In genomic region chr6:8178397-8178941, GRCm38 (mm10) we compare ENCODE assay signal across 7 mouse cellular contexts. TPM values are rescaled to one million over a fixed set of nuclear protein-coding genes. Genes with fewer than 3 reads are reported as not detected.
DNase-seq lines count a peak whose midpoint lies in the region; ATAC-seq and TF ChIP-seq lines count a peak whose summit lies in the region.

No protein-coding gene starts in this region.

- no peaks in the 10 kb centered on the region for H3K36me3 ChIP-seq in forebrain, embryonic 15.5 days
- H3K36me3 ChIP-seq in intestine, embryonic 15.5 days, result no peaks in the 10 kb centered on the region
- H3K36me3 ChIP-seq in midbrain, embryonic 16.5 days (ENCODE audit: control insufficient read depth, insufficient read depth, low read length), result no peaks in the 10 kb centered on the region
- no peaks in the 10 kb centered on the region for H3K36me3 ChIP-seq in liver, embryonic 11.5 days (ENCODE audit: control insufficient read depth, insufficient read depth, low read length)
- no peaks in the 10 kb centered on the region for H3K36me3 ChIP-seq in liver, postnatal 0 days (replicated peaks; ENCODE audit: insufficient read depth, low read length)

- H3K4me1 ChIP-seq in forebrain, embryonic 15.5 days, result peaks cover 11% of the 10 kb centered on the region
- H3K4me1 ChIP-seq in intestine, embryonic 15.5 days (replicated peaks), result no peaks in the 10 kb centered on the region
- H3K4me1 ChIP-seq in midbrain, embryonic 16.5 days (ENCODE audit: control insufficient read depth, insufficient read depth, low read length), result peaks cover 14% of the 10 kb centered on the region
- no peaks in the 10 kb centered on the region for H3K4me1 ChIP-seq in liver, embryonic 11.5 days (replicated peaks; ENCODE audit: control insufficient read depth, insufficient read depth, low read length)
- no peaks in the 10 kb centered on the region for H3K4me1 ChIP-seq in liver, postnatal 0 days (ENCODE audit: insufficient read depth)

- no peaks in the 10 kb centered on the region for H3K9me3 ChIP-seq in forebrain, embryonic 15.5 days
- H3K9me3 ChIP-seq in intestine, embryonic 15.5 days, result no peaks in the 10 kb centered on the region
- H3K9me3 ChIP-seq in midbrain, embryonic 16.5 days (replicated peaks; ENCODE audit: control insufficient read depth, low read length, poor library complexity, severe bottlenecking), result no peaks in the 10 kb centered on the region
- no peaks in the 10 kb centered on the region for H3K9me3 ChIP-seq in liver, embryonic 11.5 days (ENCODE audit: control insufficient read depth, low read length)
- no peaks in the 10 kb centered on the region for H3K9me3 ChIP-seq in liver, postnatal 0 days (ENCODE audit: low read length)

- peak overlapping the region; percentile 34 for H3K4me2 ChIP-seq in forebrain, embryonic 15.5 days (replicated peaks)
- H3K4me2 ChIP-seq in intestine, embryonic 15.5 days (replicated peaks), result 0 out of 2 replicates have a peak overlapping the region, but pooled peaks have one; percentile 9
- peak overlapping the region; percentile 55 for H3K4me2 ChIP-seq in midbrain, embryonic 16.5 days (ENCODE audit: low read length)
- H3K4me2 ChIP-seq in liver, embryonic 11.5 days, result no peak overlapping the region
- H3K4me2 ChIP-seq in liver, postnatal 0 days (ENCODE audit: low read depth, low read length), result no peak overlapping the region

- peak overlapping the region; percentile 54 for H3K27ac ChIP-seq in forebrain, embryonic 15.5 days (replicated peaks)
- no peak overlapping the region for H3K27ac ChIP-seq in intestine, embryonic 15.5 days
- peak overlapping the region; percentile 66 for H3K27ac ChIP-seq in midbrain, embryonic 16.5 days (ENCODE audit: low read length)
- H3K27ac ChIP-seq in liver, embryonic 11.5 days (ENCODE audit: low read depth, low read length), result no peak overlapping the region
- no peak overlapping the region for H3K27ac ChIP-seq in liver, postnatal 0 days (ENCODE audit: low read depth)

- peak; percentile 69 for ATAC-seq in forebrain, embryonic 15.5 days (replicated peaks)
- ATAC-seq in intestine, embryonic 15.5 days, result no peak
- ATAC-seq in midbrain, embryonic 16.5 days, result peak; percentile 73
- no peak for ATAC-seq in liver, embryonic 11.5 days (replicated peaks; ENCODE audit: low FRiP score)
- no peak for ATAC-seq in liver, postnatal 0 days

- H3K4me3 ChIP-seq in forebrain, embryonic 15.5 days, result peak overlapping the region; percentile 13; the same call in 1 of the 2 replicates
- no peak overlapping the region for H3K4me3 ChIP-seq in intestine, embryonic 15.5 days (replicated peaks)
- peak overlapping the region; percentile 26 for H3K4me3 ChIP-seq in midbrain, embryonic 16.5 days (ENCODE audit: low read depth, low read length)
- no peak overlapping the region for H3K4me3 ChIP-seq in liver, embryonic 11.5 days (ENCODE audit: low read depth, low read length)
- H3K4me3 ChIP-seq in liver, postnatal 0 days (ENCODE audit: low read depth, low read length), result no peak overlapping the region

- TF ChIP-seq EP300 in liver, postnatal 0 days (IDR thresholded peaks at IDR 0.05; ENCODE audit: low read depth), result no peak

- DNase-seq in brain, adult 2 months (ENCODE audit: low read depth, low spot score), result peak; percentile 73
- DNase-seq in cerebellum, adult 11-12 months, result peak; percentile 22
- no peak for DNase-seq in liver, embryonic 11.5 days (ENCODE audit: low spot score)
- no peak for DNase-seq in liver, postnatal 0 days

- WGBS in forebrain, embryonic 15.5 days, result 4% methylated on average over 10 of the region's 10 CpGs
- 31% methylated on average over 10 of the region's 10 CpGs for WGBS in intestine, embryonic 15.5 days
- 3% methylated on average over 10 of the region's 10 CpGs for WGBS in midbrain, embryonic 16.5 days
- WGBS in liver, embryonic 11.5 days, result 58% methylated on average over 10 of the region's 10 CpGs
- WGBS in liver, postnatal 0 days (ENCODE audit: insufficient replicate concordance), result 41% methylated on average over 10 of the region's 10 CpGs

- TF ChIP-seq CTCF in liver, postnatal 0 days (IDR thresholded peaks at IDR 0.05; ENCODE audit: low read depth), result no peak

- no peaks in the 10 kb centered on the region for H3K27me3 ChIP-seq in forebrain, embryonic 15.5 days
- H3K27me3 ChIP-seq in intestine, embryonic 15.5 days (replicated peaks), result no peaks in the 10 kb centered on the region
- H3K27me3 ChIP-seq in midbrain, embryonic 16.5 days (ENCODE audit: control insufficient read depth, insufficient read depth, low read depth, low read length), result no peaks in the 10 kb centered on the region
- no peaks in the 10 kb centered on the region for H3K27me3 ChIP-seq in liver, embryonic 11.5 days (replicated peaks; ENCODE audit: control insufficient read depth, insufficient read depth, low read length)
- no peaks in the 10 kb centered on the region for H3K27me3 ChIP-seq in liver, postnatal 0 days (ENCODE audit: insufficient read depth, low read length)

- H3K9ac ChIP-seq in forebrain, embryonic 15.5 days (replicated peaks), result peak overlapping the region; percentile 16; the same call in 1 of the 2 replicates
- no peak overlapping the region for H3K9ac ChIP-seq in intestine, embryonic 15.5 days
- H3K9ac ChIP-seq in midbrain, embryonic 16.5 days (ENCODE audit: low read depth, low read length), result peak overlapping the region; percentile 18
- no peak overlapping the region for H3K9ac ChIP-seq in liver, embryonic 11.5 days (ENCODE audit: low read depth, low read length)
- H3K9ac ChIP-seq in liver, postnatal 0 days (replicated peaks), result no peak overlapping the region

RNA-seq across cellular contexts. Expression of gene Col28a1, which starts 13.9 kb away (rescaled TPM):
- polyA plus RNA-seq in forebrain, embryonic 15.5 days (2015; fragmentation: Nextera tagmentation; extraction: Ambion mirVana), result 0.38 and 0.61 TPM in 2 replicates
- 2.6 and 3.0 TPM in 2 replicates for polyA plus RNA-seq in intestine, embryonic 15.5 days (2015; fragmentation: Nextera tagmentation; extraction: Ambion mirVana)
- 0.71 and 0.98 TPM in 2 replicates for polyA plus RNA-seq in midbrain, embryonic 16.5 days (2015; fragmentation: Nextera tagmentation; extraction: Ambion mirVana)
- polyA plus RNA-seq in liver, embryonic 11.5 days (2014; fragmentation: Nextera tagmentation; extraction: Ambion mirVana), result not detected in 2 replicates
- polyA plus RNA-seq in liver, postnatal 0 days (2015; fragmentation: Nextera tagmentation; extraction: Ambion mirVana), result 0.02 and 0.05 TPM in 2 replicates

RNA-seq across cellular contexts. Expression of gene Mios, which starts 30.6 kb away (rescaled TPM):
- 24.5 and 25.5 TPM in 2 replicates for polyA plus RNA-seq in forebrain, embryonic 15.5 days (2015; fragmentation: Nextera tagmentation; extraction: Ambion mirVana)
- 19.1 and 22.6 TPM in 2 replicates for polyA plus RNA-seq in intestine, embryonic 15.5 days (2015; fragmentation: Nextera tagmentation; extraction: Ambion mirVana)
- 23.7 and 23.8 TPM in 2 replicates for polyA plus RNA-seq in midbrain, embryonic 16.5 days (2015; fragmentation: Nextera tagmentation; extraction: Ambion mirVana)
- polyA plus RNA-seq in liver, embryonic 11.5 days (2014; fragmentation: Nextera tagmentation; extraction: Ambion mirVana), result 28.9 and 35.1 TPM in 2 replicates
- 7.5 and 7.6 TPM in 2 replicates for polyA plus RNA-seq in liver, postnatal 0 days (2015; fragmentation: Nextera tagmentation; extraction: Ambion mirVana)

Comparison
In these comparisons a context has a peak if more than half of its experiments do, and no peak if none do; other contexts are left out.
1. DNase-seq: peak in brain, adult 2 months (single experiment) and cerebellum, adult 11-12 months (single experiment); none in liver, embryonic 11.5 days (single experiment) and liver, postnatal 0 days (single experiment).
2. ATAC-seq: peak in forebrain, embryonic 15.5 days (single experiment) and midbrain, embryonic 16.5 days (single experiment); none in intestine, embryonic 15.5 days (single experiment), liver, embryonic 11.5 days (single experiment) and liver, postnatal 0 days (single experiment).
3. H3K27ac ChIP-seq: peak in forebrain, embryonic 15.5 days (single experiment) and midbrain, embryonic 16.5 days (single experiment); none in intestine, embryonic 15.5 days (single experiment), liver, embryonic 11.5 days (single experiment) and liver, postnatal 0 days (single experiment).
4. H3K4me2 ChIP-seq: peak in forebrain, embryonic 15.5 days (single experiment), intestine, embryonic 15.5 days (single experiment) and midbrain, embryonic 16.5 days (single experiment); none in liver, embryonic 11.5 days (single experiment) and liver, postnatal 0 days (single experiment).
5. H3K4me3 ChIP-seq: peak in forebrain, embryonic 15.5 days (single experiment) and midbrain, embryonic 16.5 days (single experiment); none in intestine, embryonic 15.5 days (single experiment), liver, embryonic 11.5 days (single experiment) and liver, postnatal 0 days (single experiment).
6. H3K9ac ChIP-seq: peak in forebrain, embryonic 15.5 days (single experiment) and midbrain, embryonic 16.5 days (single experiment); none in intestine, embryonic 15.5 days (single experiment), liver, embryonic 11.5 days (single experiment) and liver, postnatal 0 days (single experiment).